Mouse (Mus musculus): ENCODE measurements around the gene Shkbp1.

- peak; percentile 50; the same call in 1 of the 2 replicates for TF ChIP-seq HCFC1 (IDR thresholded peaks at IDR 0.05; ENCODE audit: low read depth, low read length)
- no peak for TF ChIP-seq GABPA (IDR thresholded peaks at IDR 0.05; ENCODE audit: low read depth, low read length)
- no peak for TF ChIP-seq CTCF (IDR thresholded peaks at IDR 0.05 in 2 of 3, conservative IDR thresholded peaks at IDR 0.05 in 1 of 3; ENCODE audit: control insufficient read depth in 1 of 3, insufficient read depth in 1 of 3, low read depth in 2 of 3, low read length in 3 of 3, poor library complexity in 1 of 3, severe bottlenecking in 1 of 3)
These were observed 5.6 kb upstream of the Shkbp1 start for GRCm38 (mm10) chr7:27361283-27361946.

All from MEL (cell line).